Mouse (Mus musculus) activated CD4-positive, CD25-positive, alpha-beta regulatory T cell, adult 4 months (primary cell): ENCODE measurements around the gene Zfp92. TPM values are rescaled to one million over a fixed set of nuclear protein-coding genes. Genes with fewer than 3 reads are reported as not detected.
A peak's percentile ranks its signal among the peaks of the same experiment; 100 is the strongest.
"Not testable (repeated sequence)": the region's sequence is repeated elsewhere in the genome, so short reads cannot be mapped to it uniquely, and the experiment has no call there.

Experiments used
- ATAC-seq: one replicate; pipeline ENCODE4 v1.8.0; 2017
- polyA plus RNA-seq, 2 experiments: library from polyadenylated mRNA; unstranded; fragments of 100-300 nt; shearing (Covaris generic); gene quantifications; one replicate each; pipeline ENCODE4 v1.2.1; 2017

Zfp92 gene
- under 1 TPM; 0.09 to 0.22 TPM for polyA plus RNA-seq

- ATAC-seq, result no peak
Observed at GRCm38 (mm10) chrX:73410880-73411517, at the start of gene Zfp92. Gene Zfp92, plus strand, starts transcription at chrX:73411096.

DNA sequence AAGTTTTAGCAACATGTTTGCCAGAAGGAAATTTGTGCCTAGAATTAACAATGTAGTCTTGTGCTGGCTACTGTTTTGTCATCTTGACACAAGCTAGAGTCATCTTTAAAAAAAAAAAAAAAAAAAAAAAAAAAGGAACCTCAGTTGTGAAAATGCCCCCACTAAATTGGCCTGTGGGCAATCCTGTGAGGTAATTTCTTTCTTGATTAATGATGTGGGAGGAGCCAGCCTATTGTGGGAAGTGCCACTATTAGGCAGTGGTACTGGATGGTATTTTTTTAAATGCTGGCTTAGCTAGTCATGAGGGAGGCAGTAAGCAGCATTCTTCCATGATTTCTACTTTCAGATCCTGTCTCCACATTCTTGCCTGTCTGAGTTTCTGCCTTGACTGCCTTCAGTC, 47.6 kb upstream of the Zfp92 start:
- no peak for ATAC-seq

DNA sequence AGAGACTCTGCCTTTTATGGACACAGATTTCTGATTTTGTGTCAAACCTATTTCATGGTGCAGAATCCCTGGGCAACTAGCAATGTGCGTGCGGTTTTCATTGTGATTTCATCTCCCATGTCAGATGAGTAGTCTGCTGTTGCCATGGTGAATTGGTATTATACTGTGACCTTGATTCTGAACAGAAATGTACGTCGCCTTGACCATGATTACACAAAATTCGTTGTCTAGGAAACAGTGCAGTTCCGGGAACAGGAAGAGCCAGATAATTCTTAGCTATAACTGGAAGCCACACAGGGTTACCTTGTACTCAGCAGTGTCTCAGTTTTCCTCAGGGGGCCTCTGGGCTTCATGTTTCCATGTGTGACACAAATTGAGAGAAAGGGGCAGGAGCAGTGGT, 26.5 kb upstream of the Zfp92 start:
- ATAC-seq, result no peak

DNA sequence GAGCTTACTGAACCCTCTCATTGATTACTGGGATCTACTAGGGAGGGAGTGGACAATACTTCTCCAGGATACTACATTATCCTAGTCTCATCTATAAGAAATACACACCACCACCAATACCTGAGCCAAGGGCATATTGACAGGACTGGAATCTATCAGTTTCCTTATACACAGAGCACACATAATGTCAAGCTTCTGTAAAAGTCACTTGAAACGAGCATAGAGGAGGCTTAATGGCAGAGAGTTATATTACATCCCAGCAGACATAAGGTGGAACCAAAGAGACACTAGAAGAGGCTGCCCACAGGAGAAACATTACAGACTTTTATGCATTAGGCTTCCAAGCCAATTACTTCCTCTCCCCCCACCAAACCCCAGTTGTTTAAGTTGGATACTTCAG, 26.0 kb upstream of the Zfp92 start:
- ATAC-seq, result no peak

DNA sequence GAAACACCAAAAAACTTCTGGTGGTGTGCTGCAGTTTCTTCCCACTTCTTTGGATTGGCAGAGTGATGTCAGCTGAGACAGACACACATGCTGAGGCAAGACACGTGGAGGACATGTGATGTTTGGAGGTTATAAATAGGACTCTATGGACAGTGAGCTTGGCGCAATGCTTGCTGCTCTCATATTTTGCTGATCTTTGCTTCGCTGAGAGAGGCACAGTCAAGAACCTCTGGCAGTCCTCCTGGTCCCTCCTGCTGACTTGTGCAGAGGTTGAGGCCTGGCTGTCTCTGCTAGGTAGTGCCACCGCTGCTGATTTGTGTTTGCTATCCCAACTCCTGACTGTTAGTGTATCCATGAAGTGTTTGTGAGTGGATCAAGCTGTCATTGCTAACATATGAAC, 19.4 kb upstream of the Zfp92 start:
- ATAC-seq, result no peak

DNA sequence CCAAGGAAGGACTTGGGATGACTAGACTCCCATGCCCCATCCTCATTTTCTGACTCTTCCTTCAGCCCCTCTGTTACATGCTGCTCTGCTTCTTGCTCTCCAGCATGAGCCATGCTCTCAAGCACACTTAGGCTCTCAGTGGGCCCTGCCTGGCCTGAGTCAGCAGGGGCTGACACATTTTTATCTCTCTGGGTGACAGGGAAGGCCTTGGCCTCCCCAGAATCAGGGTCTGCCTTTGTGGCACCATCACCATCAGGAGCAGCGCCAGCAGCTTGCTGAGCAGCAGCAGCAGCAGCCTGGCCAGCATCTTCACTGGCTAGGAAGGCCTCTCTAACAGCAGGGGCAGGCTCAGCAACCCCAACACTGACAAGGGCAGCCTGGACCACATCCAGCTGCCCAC, 14.4 kb upstream of the Zfp92 start:
- ATAC-seq, result no peak

DNA sequence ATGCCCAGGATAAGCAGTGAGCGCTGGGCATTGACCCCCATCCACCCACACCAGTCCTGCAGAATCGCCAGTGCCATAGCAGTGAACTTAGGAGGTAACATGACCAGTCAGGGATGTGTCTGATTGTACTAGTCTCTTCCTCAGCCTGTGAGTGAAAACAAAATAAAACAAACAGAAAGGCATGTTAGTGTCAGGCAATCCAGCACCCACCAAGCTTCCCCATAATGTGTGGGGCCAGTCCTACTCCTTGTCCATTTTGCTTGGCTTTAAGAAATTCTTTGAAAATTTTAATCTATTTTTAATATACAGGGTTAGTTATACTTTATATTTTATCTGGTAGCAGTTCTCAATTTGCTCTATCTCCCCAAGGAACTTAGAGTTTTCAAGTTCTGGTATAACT, 12.3 kb upstream of the Zfp92 start, which contains the start of gene Gm18336:
Gm18336 (minus strand) TSS at position 101 of the 400 bp plus-strand sequence.
- ATAC-seq, result not testable (repeated sequence)

DNA sequence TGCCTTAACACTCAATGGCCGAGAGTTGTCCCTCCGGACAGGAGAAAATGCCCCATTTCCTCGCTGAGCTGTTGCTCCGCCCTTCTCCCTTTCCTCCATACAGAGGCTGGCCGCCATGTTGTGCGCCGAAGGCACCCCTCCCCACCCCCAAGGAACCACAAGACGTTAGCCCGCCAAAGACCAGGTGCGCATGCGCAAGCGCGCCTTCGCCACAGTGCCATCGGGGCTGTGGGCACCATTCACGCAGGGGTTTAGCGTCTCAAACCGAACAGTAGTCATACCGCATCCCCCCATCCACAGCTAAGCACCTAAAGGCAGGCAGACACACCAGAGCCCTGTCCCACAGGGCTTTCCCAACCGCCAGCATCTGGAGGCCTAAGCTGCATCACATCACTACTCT, 9.9 kb upstream of the Zfp92 start:
- ATAC-seq, result no peak

DNA sequence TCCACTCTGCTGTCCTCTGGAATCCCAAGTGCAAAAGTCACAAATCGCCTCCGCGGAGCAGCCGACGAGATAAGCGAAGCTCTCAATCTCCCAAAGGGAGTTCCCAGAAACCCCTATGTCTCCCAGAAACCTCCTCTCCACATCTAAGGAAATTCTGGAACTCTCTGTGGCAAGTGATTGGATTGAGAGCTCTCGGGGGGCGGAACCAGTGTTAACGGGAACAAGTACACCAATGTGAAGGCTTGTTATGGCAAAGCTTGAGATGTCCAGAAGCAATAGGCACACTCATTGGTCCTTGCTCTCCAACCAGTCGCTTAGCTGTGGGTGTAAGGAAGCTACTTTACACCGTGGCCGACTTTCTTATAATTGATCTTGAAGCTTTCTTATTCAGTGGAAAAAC, 9.3 kb upstream of the Zfp92 start:
- no peak for ATAC-seq

GRCm38 (mm10) chrX:73412767-73413166, 1.9 kb downstream of the Zfp92 start:
- ATAC-seq, result no peak

DNA sequence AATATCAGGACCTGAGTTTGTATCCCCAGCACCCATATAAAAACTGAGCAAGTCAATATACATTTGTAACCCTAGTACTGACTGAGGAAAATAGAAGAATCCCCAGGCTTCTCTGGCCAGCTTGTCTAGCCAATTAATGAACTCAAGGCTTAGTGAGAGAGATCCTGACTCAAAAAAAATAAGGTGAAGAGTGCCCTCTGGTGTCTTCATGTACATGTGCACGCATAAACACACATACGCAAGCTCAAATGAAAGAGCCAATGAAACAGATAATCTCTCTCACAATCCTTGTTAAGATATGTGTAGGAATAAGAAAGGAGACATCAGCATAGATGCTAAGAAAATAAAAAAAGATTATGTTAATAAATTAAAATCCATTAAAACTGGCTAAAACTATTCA, 19.1 kb downstream of the Zfp92 start:
- ATAC-seq, result no peak

- no peak for ATAC-seq
Observed at GRCm38 (mm10) chrX:73432850-73433249, 22.0 kb downstream of the Zfp92 start.

DNA sequence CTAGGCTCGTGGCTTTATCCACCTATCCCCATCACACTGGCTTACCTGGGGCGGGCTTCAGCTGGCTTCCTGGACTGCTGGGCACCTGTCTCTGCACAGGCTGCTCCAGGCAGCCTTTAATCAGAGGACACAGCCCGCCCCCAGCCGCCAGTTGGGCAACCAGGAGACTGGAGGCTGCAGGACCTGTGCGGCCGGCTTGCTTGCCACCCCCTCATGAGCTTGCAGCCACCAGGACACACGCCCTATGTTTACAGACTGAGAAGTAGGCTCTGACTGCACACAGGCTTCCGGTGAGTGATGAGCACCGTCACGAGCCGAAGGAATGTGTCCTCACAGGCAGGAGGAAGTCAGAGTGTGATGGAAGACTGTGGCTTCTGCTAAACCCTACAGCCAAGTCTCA, 24.4 kb downstream of the Zfp92 start, which contains the start of gene Trex2:
Trex2 (minus strand) TSS at position 93 of the 400 bp plus-strand sequence.
- ATAC-seq, result no peak

- ATAC-seq, result no peak
Observed at GRCm38 (mm10) chrX:73441428-73441827, 30.5 kb downstream of the Zfp92 start.

GRCm38 (mm10) chrX:73451949-73452348, 41.1 kb downstream of the Zfp92 start:
- no peak for ATAC-seq

DNA sequence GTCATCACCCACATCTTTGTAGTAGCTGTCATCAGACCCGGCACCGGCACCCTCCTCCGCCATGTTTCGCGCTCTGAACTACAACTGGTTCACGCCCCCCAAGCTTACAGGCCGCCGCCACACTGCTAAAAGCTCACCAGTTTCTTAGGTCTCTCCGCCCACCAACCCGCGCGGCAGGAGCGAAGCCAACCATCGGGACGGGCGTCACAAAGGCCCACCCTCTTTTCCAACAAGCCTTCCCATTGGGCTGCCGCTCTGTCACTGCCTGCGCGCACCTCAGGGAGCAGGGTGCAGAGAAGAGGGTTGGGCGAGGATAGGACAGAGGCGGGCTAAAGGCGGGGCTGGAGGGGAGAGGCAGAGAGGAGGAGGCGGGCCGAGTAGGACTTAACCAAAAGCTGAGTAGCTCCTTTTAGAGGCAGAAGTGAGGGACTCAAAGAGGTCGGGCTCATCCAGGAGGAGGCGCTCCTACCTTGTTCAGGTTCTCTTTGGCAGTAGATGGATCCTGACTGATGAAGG, 48.0 kb downstream of the Zfp92 start, which contains the start of gene Haus7:
Haus7 (minus strand) TSS at position 168 of the 516 bp plus-strand sequence.
- ATAC-seq, result peak; percentile 98

DNA sequence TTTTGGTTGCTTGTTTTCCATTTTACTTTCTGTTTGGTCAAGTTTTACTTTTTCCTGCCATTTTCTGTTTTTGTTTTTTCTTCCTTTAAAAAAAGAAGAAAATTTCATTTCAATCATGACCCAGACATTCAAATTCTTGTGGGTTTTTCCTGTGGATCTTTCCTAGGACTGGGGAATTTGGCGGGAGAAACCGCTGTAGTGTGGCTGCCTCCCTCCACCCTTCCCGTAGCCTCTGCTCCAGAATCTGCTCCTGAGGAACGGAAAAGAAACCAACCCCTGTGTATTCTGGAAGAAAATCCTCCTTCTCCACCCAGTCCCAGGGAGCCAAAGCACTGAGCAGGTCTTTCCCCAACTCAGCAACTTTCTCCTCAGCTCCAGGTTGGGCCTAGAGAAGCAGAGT, 49.9 kb downstream of the Zfp92 start:
- no peak for ATAC-seq

DNA sequence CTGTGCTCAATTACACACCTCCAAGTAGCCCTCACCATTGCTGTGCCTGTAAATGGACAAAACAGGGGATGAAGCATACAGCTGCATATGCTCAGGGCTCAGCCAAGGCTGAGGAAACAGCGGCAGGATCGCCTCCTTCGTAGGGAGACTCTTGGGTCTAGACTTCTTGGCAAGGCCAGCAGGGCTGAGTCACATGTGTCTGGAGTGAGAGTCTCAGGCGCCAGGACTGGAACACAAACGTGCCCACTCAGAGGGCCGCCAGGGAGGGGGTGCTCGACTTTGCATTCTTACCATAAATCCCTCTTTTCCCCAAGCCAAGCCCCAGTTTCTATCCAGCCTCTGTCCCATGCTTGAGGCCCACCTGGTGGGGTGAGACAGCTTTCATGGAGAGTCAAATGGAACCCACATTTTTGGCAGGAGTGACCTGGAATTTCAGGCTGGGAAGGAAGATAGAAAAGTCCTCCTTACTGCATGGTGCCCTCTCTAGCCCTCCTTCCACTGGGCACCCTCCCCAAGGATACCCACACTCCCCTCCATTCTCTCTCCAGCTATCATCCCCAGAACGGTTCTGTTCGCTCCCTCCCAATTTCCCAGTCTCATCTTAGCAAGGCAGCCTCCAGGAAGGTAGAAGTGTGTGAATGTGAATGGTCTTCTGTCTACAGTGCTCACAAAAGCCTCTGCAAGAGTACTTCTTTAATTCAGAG, 54.7 kb downstream of the Zfp92 start:
- ATAC-seq, result no peak

- ATAC-seq, result no peak
Observed at GRCm38 (mm10) chrX:73467446-73468241, 56.7 kb downstream of the Zfp92 start.

- no peak for ATAC-seq
Observed at GRCm38 (mm10) chrX:73468330-73468729, 57.4 kb downstream of the Zfp92 start.

- no peak for ATAC-seq
Observed at GRCm38 (mm10) chrX:73468752-73469151, 57.9 kb downstream of the Zfp92 start.

- ATAC-seq, result no peak
Observed at GRCm38 (mm10) chrX:73471764-73472163, 60.9 kb downstream of the Zfp92 start.
